Mouse (Mus musculus): ENCODE measurements around the gene Mastl. TPM values are rescaled to one million over a fixed set of nuclear protein-coding genes. Genes with fewer than 3 reads are reported as not detected.

Mastl gene
- polyA plus RNA-seq, 1 experiment from 2014 or later = 5.3 TPM

- ATAC-seq (replicated peaks; ENCODE audit: low FRiP score, low read depth) = peak; percentile 68
- DNase-seq (ENCODE audit: low spot score) = peak; percentile 58
- H3K9me3 ChIP-seq (replicated peaks; ENCODE audit: low read length) = no peaks in the 10 kb centered on the region
Observed at GRCm38 (mm10) chr2:23155199-23155621, 614 bp downstream of the Mastl start.

GRCm38 (mm10) chr2:23119573-23119972, 36.3 kb downstream of the Mastl start:
- DNase-seq (ENCODE audit: low spot score) (no peak), ATAC-seq (replicated peaks; ENCODE audit: low FRiP score, low read depth) (no peak)
- no peak overlapping the region for H3K4me2 ChIP-seq (ENCODE audit: low read length)
- no peak overlapping the region for H3K27ac ChIP-seq
- no peak overlapping the region for H3K9ac ChIP-seq (ENCODE audit: low read depth, low read length)
- no peak for TF ChIP-seq CTCF (IDR thresholded peaks at IDR 0.05; ENCODE audit: low read depth)
- no peak overlapping the region for H3K4me3 ChIP-seq (replicated peaks; ENCODE audit: low read depth, low read length)
- H3K27me3 ChIP-seq (ENCODE audit: insufficient read depth, low read length) = no peaks in the 10 kb centered on the region
- H3K4me1 ChIP-seq (replicated peaks; ENCODE audit: insufficient read depth, low read length) = no peaks in the 10 kb centered on the region
- no peaks in the 10 kb centered on the region for H3K9me3 ChIP-seq (replicated peaks; ENCODE audit: low read length)
- 0 out of 2 replicates have a peak, but pooled peaks cover 5% of the 10 kb centered on the region for H3K36me3 ChIP-seq (ENCODE audit: insufficient read depth, low read length)

More at GRCm38 (mm10) chr2:23155199-23155621, 614 bp downstream of the Mastl start:
- peak overlapping the region; percentile 100 for H3K27ac ChIP-seq
- H3K4me3 ChIP-seq (replicated peaks; ENCODE audit: low read depth, low read length) = peak overlapping the region; percentile 70
- peaks cover 7% of the 10 kb centered on the region; the same call in 1 of the 2 replicates for H3K4me1 ChIP-seq (replicated peaks; ENCODE audit: insufficient read depth, low read length)
- no peaks in the 10 kb centered on the region for H3K36me3 ChIP-seq (ENCODE audit: insufficient read depth, low read length)
- H3K27me3 ChIP-seq (ENCODE audit: insufficient read depth, low read length) = no peaks in the 10 kb centered on the region
- peak overlapping the region; percentile 32 for H3K9ac ChIP-seq (ENCODE audit: low read depth, low read length)
- TF ChIP-seq CTCF (IDR thresholded peaks at IDR 0.05; ENCODE audit: low read depth) = no peak
- 4% methylated on average over 5 of the region's 5 CpGs for WGBS
- H3K4me2 ChIP-seq (ENCODE audit: low read length) = peak overlapping the region; percentile 58

- Histone ChIP-seq H3K4me3 (replicated peaks; ENCODE audit: low read depth, low read length) (no peak overlapping the region), H3K9ac (ENCODE audit: low read depth, low read length) (no peak overlapping the region), H3K27ac (no peak overlapping the region), H3K9me3 (replicated peaks; ENCODE audit: low read length) (no peaks in the 10 kb centered on the region), H3K36me3 (ENCODE audit: insufficient read depth, low read length) (0 out of 2 replicates have a peak, but pooled peaks cover 4% of the 10 kb centered on the region), H3K4me1 (replicated peaks; ENCODE audit: insufficient read depth, low read length) (no peaks in the 10 kb centered on the region), H3K27me3 (ENCODE audit: insufficient read depth, low read length) (no peaks in the 10 kb centered on the region), H3K4me2 (ENCODE audit: low read length) (no peak overlapping the region)
- TF ChIP-seq CTCF (IDR thresholded peaks at IDR 0.05; ENCODE audit: low read depth) = no peak
- DNase-seq (ENCODE audit: low spot score) (no peak), ATAC-seq (replicated peaks; ENCODE audit: low FRiP score, low read depth) (no peak)
Observed at GRCm38 (mm10) chr2:23102266-23102665, 53.6 kb downstream of the Mastl start.

GRCm38 (mm10) chr2:23097028-23097427, 58.8 kb downstream of the Mastl start:
- Histone ChIP-seq H3K4me1 (replicated peaks; ENCODE audit: insufficient read depth, low read length) (no peaks in the 10 kb centered on the region), H3K4me2 (ENCODE audit: low read length) (no peak overlapping the region), H3K27ac (no peak overlapping the region), H3K27me3 (ENCODE audit: insufficient read depth, low read length) (no peaks in the 10 kb centered on the region), H3K4me3 (replicated peaks; ENCODE audit: low read depth, low read length) (no peak overlapping the region), H3K9me3 (replicated peaks; ENCODE audit: low read length) (no peaks in the 10 kb centered on the region), H3K36me3 (ENCODE audit: insufficient read depth, low read length) (peaks cover 20% of the 10 kb centered on the region; the same call in 1 of the 2 replicates), H3K9ac (ENCODE audit: low read depth, low read length) (no peak overlapping the region)
- ATAC-seq (replicated peaks; ENCODE audit: low FRiP score, low read depth) (no peak), DNase-seq (ENCODE audit: low spot score) (no peak)
- TF ChIP-seq CTCF (IDR thresholded peaks at IDR 0.05; ENCODE audit: low read depth) = no peak

- no peak overlapping the region for H3K4me2 ChIP-seq (ENCODE audit: low read length)
- no peaks in the 10 kb centered on the region for H3K9me3 ChIP-seq (replicated peaks; ENCODE audit: low read length)
- H3K4me3 ChIP-seq (replicated peaks; ENCODE audit: low read depth, low read length) = no peak overlapping the region
- WGBS = 58% methylated on average over 5 of the region's 5 CpGs
- peak; percentile 78 for TF ChIP-seq CTCF (IDR thresholded peaks at IDR 0.05; ENCODE audit: low read depth)
- peaks cover 34% of the 10 kb centered on the region; the same call in 1 of the 2 replicates for H3K36me3 ChIP-seq (ENCODE audit: insufficient read depth, low read length)
- H3K4me1 ChIP-seq (replicated peaks; ENCODE audit: insufficient read depth, low read length) = no peaks in the 10 kb centered on the region
- no peaks in the 10 kb centered on the region for H3K27me3 ChIP-seq (ENCODE audit: insufficient read depth, low read length)
- DNase-seq (ENCODE audit: low spot score) = peak; percentile 33
- no peak for ATAC-seq (replicated peaks; ENCODE audit: low FRiP score, low read depth)
- H3K9ac ChIP-seq (ENCODE audit: low read depth, low read length) = no peak overlapping the region
- H3K27ac ChIP-seq = no peak overlapping the region
Observed at GRCm38 (mm10) chr2:23092216-23092615, 63.6 kb downstream of the Mastl start.

GRCm38 (mm10) chr2:23084540-23084939, 71.3 kb downstream of the Mastl start:
- WGBS = 96% methylated on average over 8 of the region's 8 CpGs
- Histone ChIP-seq H3K4me3 (replicated peaks; ENCODE audit: low read depth, low read length) (no peak overlapping the region), H3K36me3 (ENCODE audit: insufficient read depth, low read length) (peaks cover 17% of the 10 kb centered on the region), H3K27me3 (ENCODE audit: insufficient read depth, low read length) (no peaks in the 10 kb centered on the region), H3K4me1 (replicated peaks; ENCODE audit: insufficient read depth, low read length) (no peaks in the 10 kb centered on the region), H3K27ac (no peak overlapping the region), H3K9ac (ENCODE audit: low read depth, low read length) (no peak overlapping the region), H3K4me2 (ENCODE audit: low read length) (no peak overlapping the region), H3K9me3 (replicated peaks; ENCODE audit: low read length) (no peaks in the 10 kb centered on the region)
- TF ChIP-seq CTCF (IDR thresholded peaks at IDR 0.05; ENCODE audit: low read depth) = no peak
- ATAC-seq (replicated peaks; ENCODE audit: low FRiP score, low read depth) (no peak), DNase-seq (ENCODE audit: low spot score) (no peak)

GRCm38 (mm10) chr2:23078588-23078987, 77.2 kb downstream of the Mastl start:
- Histone ChIP-seq H3K4me2 (ENCODE audit: low read length) (no peak overlapping the region), H3K36me3 (ENCODE audit: insufficient read depth, low read length) (peaks cover 12% of the 10 kb centered on the region), H3K9me3 (replicated peaks; ENCODE audit: low read length) (no peaks in the 10 kb centered on the region), H3K4me3 (replicated peaks; ENCODE audit: low read depth, low read length) (no peak overlapping the region), H3K4me1 (replicated peaks; ENCODE audit: insufficient read depth, low read length) (no peaks in the 10 kb centered on the region), H3K27ac (no peak overlapping the region), H3K9ac (ENCODE audit: low read depth, low read length) (no peak overlapping the region), H3K27me3 (ENCODE audit: insufficient read depth, low read length) (no peaks in the 10 kb centered on the region)
- DNase-seq (ENCODE audit: low spot score) (no peak), ATAC-seq (replicated peaks; ENCODE audit: low FRiP score, low read depth) (no peak)
- 97% methylated on average over 2 of the region's 2 CpGs for WGBS
- TF ChIP-seq CTCF (IDR thresholded peaks at IDR 0.05; ENCODE audit: low read depth) = no peak

Data from kidney, postnatal 0 days (tissue).